Mouse (Mus musculus) embryonic facial prominence, embryonic 14.5 days (tissue): ENCODE measurements around the gene Ear14. TPM values are rescaled to one million over a fixed set of nuclear protein-coding genes. Genes with fewer than 3 reads are reported as not detected.
"Not testable (repeated sequence)": the region's sequence is repeated elsewhere in the genome, so short reads cannot be mapped to it uniquely, and the experiment has no call there.

Experiments used
- ATAC-seq: fragments of 200-750 bp; cut with Nextera tagmentation; 2 replicates; pipeline ENCODE4 v1.8.0; 2017; ENCODE audit warnings: low read depth, moderate number of reproducible peaks, moderate TSS enrichment
- DNase-seq: peaks from one replicate; pipeline ENCODE4 v3.0.0-alpha.2; 2015; ENCODE audit warnings: low spot score
- H3K27ac ChIP-seq: fragments of 300-500 bp; sonication (generic); replicated peaks from 2 replicates; pipeline ENCODE4 v1.5.1; 2014; ENCODE audit warnings: low read depth, mild to moderate bottlenecking, low read length, moderate library complexity
- H3K27me3 ChIP-seq: fragments of 300-500 bp; sonication (generic); replicated peaks from 2 replicates; pipeline ENCODE4 v1.6.1; 2014; ENCODE audit warnings: low read length; ENCODE audit not compliant: control insufficient read depth, insufficient read depth
- H3K36me3 ChIP-seq: fragments of 300-500 bp; sonication (generic); 2 replicates; pipeline ENCODE4 v1.6.1; 2014; ENCODE audit warnings: low read length, mixed read lengths; ENCODE audit not compliant: control insufficient read depth, insufficient read depth
- H3K4me1 ChIP-seq: fragments of 300-500 bp; sonication (generic); 2 replicates; pipeline ENCODE4 v1.6.1; 2014; ENCODE audit warnings: antibody characterized with exemption, low read length; ENCODE audit not compliant: control insufficient read depth, insufficient read depth
- H3K4me2 ChIP-seq: fragments of 300-500 bp; sonication (generic); 2 replicates; pipeline ENCODE4 v1.6.1; 2014; ENCODE audit warnings: low read depth, mild to moderate bottlenecking, low read length, moderate library complexity, mixed read lengths
- H3K4me3 ChIP-seq: fragments of 300-500 bp; sonication (generic); 2 replicates; pipeline ENCODE4 v1.5.1; 2014; ENCODE audit warnings: low read depth, mild to moderate bottlenecking, low read length
- H3K9ac ChIP-seq: fragments of 300-500 bp; sonication (generic); 2 replicates; pipeline ENCODE4 v1.6.1; 2014; ENCODE audit warnings: low read depth, mild to moderate bottlenecking, low read length, moderate library complexity, mixed read lengths
- H3K9me3 ChIP-seq: fragments of 300-500 bp; sonication (generic); 2 replicates; pipeline ENCODE4 v1.6.1; 2016; ENCODE audit warnings: low read length; ENCODE audit not compliant: control insufficient read depth
- WGBS: fragments of 180-500 bp; shearing (Covaris S2); extraction: QIAGEN DNeasy Blood & Tissue Kit; methylation state at CpG from one replicate; pipeline ENCODE4 v1.1.7; 2014; 5-methylcytosine and 5-hydroxymethylcytosine counted together
- polyA plus RNA-seq: library from polyadenylated mRNA; unstranded; fragments of >200 nt; fragmentation: Nextera tagmentation; extraction: Ambion mirVana; gene quantifications from 2 replicates; pipeline ENCODE4 v1.2.1, GENCODE M21; 2014

Ear14 gene
- polyA plus RNA-seq, 1 experiment from 2014 or later, result not detected

GRCm38 (mm10) chr14:51220075-51220474, 16.9 kb downstream of the Ear14 start:
- not testable (repeated sequence) for H3K4me1 ChIP-seq, H3K4me3 ChIP-seq, H3K9me3 ChIP-seq, H3K4me2 ChIP-seq, H3K9ac ChIP-seq, ATAC-seq, H3K27me3 ChIP-seq, H3K27ac ChIP-seq, H3K36me3 ChIP-seq, DNase-seq
- WGBS, result 88% methylated on average over 3 of the region's 3 CpGs

- ATAC-seq, result peak; percentile 82; the same call in 1 of the 2 replicates
- not testable (repeated sequence) for H3K9ac ChIP-seq, H3K4me2 ChIP-seq, H3K4me1 ChIP-seq, DNase-seq, H3K9me3 ChIP-seq, H3K27me3 ChIP-seq, H3K36me3 ChIP-seq, H3K27ac ChIP-seq, H3K4me3 ChIP-seq
- WGBS, result 65% methylated on average over 4 of the region's 4 CpGs
Measured at GRCm38 (mm10) chr14:51229657-51230056, 26.5 kb downstream of the Ear14 start.

DNA sequence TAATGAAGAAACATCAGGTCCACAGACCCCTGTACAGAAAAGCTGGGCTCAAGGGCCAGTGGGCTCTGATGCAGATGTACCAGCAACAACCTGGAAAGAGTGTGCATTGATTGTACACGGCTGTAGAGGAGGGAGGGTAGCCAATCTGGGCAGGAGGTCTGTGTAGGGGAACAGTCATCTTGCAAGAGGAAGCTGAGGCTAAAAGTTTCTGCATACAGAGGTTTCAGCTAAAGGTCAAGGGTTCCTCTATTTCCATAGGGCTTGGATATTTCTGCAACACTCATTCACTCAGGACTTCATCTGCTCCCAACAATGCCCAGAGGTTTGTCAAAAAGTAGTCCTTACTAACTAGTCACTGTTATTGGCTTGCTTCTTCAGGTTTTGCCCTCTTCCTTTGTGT, 34.3 kb downstream of the Ear14 start:
- WGBS, result 69% methylated on average over 1 of the region's 1 CpGs

GRCm38 (mm10) chr14:51240899-51241298, 37.7 kb downstream of the Ear14 start:
- Histone ChIP-seq H3K9ac (no peak overlapping the region), H3K36me3 (no peaks in the 10 kb centered on the region), H3K27me3 (no peaks in the 10 kb centered on the region), H3K4me2 (no peak overlapping the region), H3K4me3 (no peak overlapping the region), H3K9me3 (no peaks in the 10 kb centered on the region), H3K27ac (no peak overlapping the region), H3K4me1 (no peaks in the 10 kb centered on the region)
- DNase-seq (peak; percentile 65), ATAC-seq (no peak)

More for the DNA sequence above, 34.3 kb downstream of the Ear14 start:
- H3K27ac ChIP-seq, H3K4me2 ChIP-seq, H3K27me3 ChIP-seq, H3K9ac ChIP-seq, H3K36me3 ChIP-seq, H3K4me3 ChIP-seq, DNase-seq, ATAC-seq, H3K9me3 ChIP-seq, H3K4me1 ChIP-seq: not testable (repeated sequence)

- Histone ChIP-seq H3K4me2 (no peak overlapping the region), H3K4me1 (no peaks in the 10 kb centered on the region), H3K9ac (no peak overlapping the region), H3K36me3 (no peaks in the 10 kb centered on the region), H3K4me3 (no peak overlapping the region), H3K27ac (no peak overlapping the region), H3K9me3 (no peaks in the 10 kb centered on the region), H3K27me3 (no peaks in the 10 kb centered on the region)
- WGBS, result 77% methylated on average over 1 of the region's 1 CpGs
- DNase-seq (no peak), ATAC-seq (no peak)
Measured at GRCm38 (mm10) chr14:51247736-51248135, 44.5 kb downstream of the Ear14 start.

- Histone ChIP-seq H3K4me2 (no peak overlapping the region), H3K27ac (no peak overlapping the region), H3K9me3 (no peaks in the 10 kb centered on the region), H3K4me3 (no peak overlapping the region), H3K36me3 (no peaks in the 10 kb centered on the region), H3K4me1 (no peaks in the 10 kb centered on the region), H3K27me3 (no peaks in the 10 kb centered on the region), H3K9ac (no peak overlapping the region)
- ATAC-seq (no peak), DNase-seq (no peak)
- 70% methylated on average over 3 of the region's 3 CpGs for WGBS
Measured at GRCm38 (mm10) chr14:51250348-51250747, 47.2 kb downstream of the Ear14 start.

GRCm38 (mm10) chr14:51252206-51252605, 49.0 kb downstream of the Ear14 start:
- not testable (repeated sequence) for ATAC-seq, DNase-seq, H3K4me2 ChIP-seq

GRCm38 (mm10) chr14:51253569-51253968, 50.4 kb downstream of the Ear14 start:
- Histone ChIP-seq H3K4me3 (no peak overlapping the region), H3K4me2 (no peak overlapping the region), H3K9ac (no peak overlapping the region), H3K9me3 (no peaks in the 10 kb centered on the region), H3K36me3 (no peaks in the 10 kb centered on the region), H3K27me3 (no peaks in the 10 kb centered on the region), H3K4me1 (no peaks in the 10 kb centered on the region), H3K27ac (no peak overlapping the region)
- WGBS, result 82% methylated on average over 1 of the region's 1 CpGs
- ATAC-seq (no peak), DNase-seq (no peak)

More at GRCm38 (mm10) chr14:51252206-51252605, 49.0 kb downstream of the Ear14 start:
- H3K27me3 ChIP-seq, H3K36me3 ChIP-seq, H3K4me3 ChIP-seq, H3K9me3 ChIP-seq, H3K27ac ChIP-seq, H3K4me1 ChIP-seq, H3K9ac ChIP-seq: not testable (repeated sequence)
